Mouse (Mus musculus) c-Kit-positive CD71-positive TER-119-positive erythroid progenitor cells, embryonic 14.5 days (primary cell): ENCODE data around the gene Lrrc4c.

Experiments used
- DNase-seq: peaks from one replicate; pipeline ENCODE4 v3.0.0-alpha.2; 2013; ENCODE audit warnings: low spot score

Lrrc4c gene

DNA sequence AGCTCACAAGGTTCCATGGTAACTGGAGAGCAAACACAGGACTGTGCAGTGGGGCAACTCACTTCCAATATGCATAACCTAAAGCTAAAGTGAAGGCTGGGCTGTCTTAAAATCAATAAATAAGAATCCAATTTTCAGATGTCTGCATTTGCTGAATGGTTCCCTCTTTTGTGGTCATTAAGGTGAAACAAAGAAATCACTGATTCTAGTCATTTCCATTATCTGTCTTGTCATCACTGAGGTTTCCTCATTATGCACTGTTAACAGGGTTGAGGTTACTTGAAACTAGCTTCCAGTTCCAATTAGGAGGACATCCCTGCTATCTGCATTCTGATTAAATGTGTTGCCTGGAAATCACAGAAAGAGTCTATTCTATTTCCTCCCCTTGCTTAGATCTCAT is 1291.5 kb downstream of the Lrrc4c start:
- DNase-seq: no peak

DNA sequence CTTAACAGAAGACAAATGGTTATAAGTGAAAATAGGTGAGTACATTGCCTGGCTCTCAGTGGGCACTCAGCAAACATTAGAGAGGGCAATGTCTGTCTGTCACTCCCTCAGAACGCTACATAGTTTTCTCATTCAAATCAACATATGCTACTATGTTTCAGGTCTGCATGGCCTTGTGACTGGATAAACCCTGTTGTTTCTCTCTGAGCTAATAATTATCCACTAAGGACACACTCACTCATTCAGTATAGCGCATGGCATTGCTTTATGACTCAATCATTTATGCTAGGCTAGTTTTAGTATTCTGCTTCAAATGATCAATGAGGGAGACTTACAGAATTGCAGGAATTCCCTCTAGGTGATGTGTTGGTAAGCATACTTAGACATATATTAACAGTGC is 1292.6 kb downstream of the Lrrc4c start:
- no peak for DNase-seq

DNA sequence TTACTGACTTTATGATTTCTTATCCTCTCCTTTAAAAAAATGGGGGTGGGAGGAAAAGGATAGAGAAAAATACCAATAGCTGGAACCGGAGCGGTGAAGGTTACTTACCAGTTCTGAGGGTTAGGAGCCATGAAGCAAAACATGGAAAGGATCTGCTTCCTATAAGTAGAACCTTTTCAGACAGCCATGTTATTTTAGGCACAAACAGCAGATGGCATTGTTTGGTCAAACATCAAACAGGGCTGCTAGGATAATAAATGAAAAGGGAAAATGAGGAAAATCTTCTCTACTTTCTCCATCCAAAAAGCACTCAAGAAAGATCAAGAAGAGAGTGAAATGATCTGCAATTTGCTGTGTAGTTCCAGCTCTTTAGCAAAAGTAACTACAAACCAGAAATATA is 1296.8 kb downstream of the Lrrc4c start:
- DNase-seq: no peak

DNA sequence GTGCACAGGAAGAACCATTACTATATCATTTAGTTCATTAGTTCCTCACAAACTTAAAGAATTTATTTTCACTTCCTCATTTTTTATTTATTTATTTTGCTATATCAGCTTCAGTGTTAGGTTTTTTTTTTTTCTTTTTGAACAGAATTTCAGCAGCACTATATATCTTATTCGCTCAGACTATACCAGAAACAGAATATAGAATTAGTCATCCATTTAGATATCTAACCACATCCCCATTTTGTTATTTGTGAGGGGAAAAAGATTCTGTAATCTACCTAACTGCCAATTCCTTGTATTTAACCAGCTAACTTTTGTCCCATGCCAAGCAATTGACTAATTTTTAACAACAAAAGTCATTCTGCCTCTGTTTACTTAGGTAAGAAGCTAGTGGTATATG is 1300.6 kb downstream of the Lrrc4c start:
- no peak for DNase-seq

DNA sequence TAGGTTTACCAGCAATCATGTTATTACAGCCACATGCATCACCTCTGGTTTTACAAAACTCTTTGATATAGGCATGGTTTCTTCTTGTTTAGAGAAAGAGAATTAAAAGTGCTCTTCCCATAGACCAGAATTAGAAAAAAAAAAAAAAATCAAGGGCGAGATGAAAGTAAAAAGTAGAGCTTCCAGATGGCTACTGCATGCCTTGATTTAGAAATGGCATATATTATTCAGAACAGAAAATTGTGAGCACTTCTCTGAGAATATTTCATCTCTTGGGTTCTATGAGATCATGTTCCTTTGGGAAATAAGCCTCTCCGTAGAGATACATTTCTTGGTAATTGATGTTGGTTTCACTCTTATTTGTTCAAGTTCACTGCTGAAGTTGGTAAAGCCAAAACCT is 1322.0 kb downstream of the Lrrc4c start:
- DNase-seq: no peak

DNA sequence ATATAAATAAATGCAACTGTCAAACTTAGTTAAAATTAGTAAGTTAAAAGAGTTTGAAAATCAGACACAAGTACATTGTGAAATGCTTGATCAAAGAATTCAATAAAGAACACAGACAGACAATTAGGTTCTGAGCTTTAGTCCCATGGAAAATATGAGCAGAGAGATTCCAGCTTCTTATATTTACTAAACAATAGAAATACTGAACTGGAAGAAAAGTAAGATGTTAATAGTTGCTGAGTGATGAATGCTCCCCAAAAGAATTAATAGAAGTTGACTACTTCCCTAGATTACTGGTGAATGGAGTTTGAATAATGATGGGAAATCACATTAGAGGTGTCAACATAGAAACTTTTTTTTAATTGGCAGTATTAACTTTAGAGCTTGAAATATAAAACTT is 1323.7 kb downstream of the Lrrc4c start:
- no peak for DNase-seq

DNA sequence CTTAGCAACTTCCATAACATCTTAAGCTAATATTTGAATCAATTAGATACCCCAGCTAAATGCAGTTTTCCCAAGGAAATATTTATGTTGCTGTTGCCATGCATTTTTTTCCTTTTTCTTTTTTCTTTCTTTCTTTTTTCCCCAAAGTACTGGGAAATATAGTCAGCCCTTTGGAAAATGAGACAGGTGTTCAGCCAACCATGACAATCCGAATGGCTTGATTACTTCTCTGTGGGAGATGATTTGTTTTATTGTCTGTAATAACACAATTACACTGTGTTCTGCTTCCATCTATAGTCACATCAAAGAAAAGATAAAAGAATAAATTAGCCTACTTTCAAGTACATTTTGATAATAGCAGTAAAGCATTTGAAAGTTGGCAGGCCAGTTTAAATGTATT is 1334.7 kb downstream of the Lrrc4c start:
- DNase-seq: no peak
